Mouse (Mus musculus): ENCODE measurements around the gene Cdc42ep5. TPM values are rescaled to one million over a fixed set of nuclear protein-coding genes. Genes with fewer than 3 reads are reported as not detected.

Cdc42ep5 gene
- total RNA-seq, 1 experiment: 17.2 TPM

GRCm38 (mm10) chr7:4122076-4122768 lies 42.4 kb downstream of the Cdc42ep5 start:
- Histone ChIP-seq H3K4me1 (ENCODE audit: control insufficient read depth in 2 of 2, insufficient read depth in 2 of 2, low read length in 2 of 2, poor library complexity in 1 of 2) (peaks cover 7 to 43% of the 10 kb centered on the region in 2 experiments; a peak in 3 of 4 replicates), H3K9me3 (ENCODE audit: control insufficient read depth, insufficient read depth, low read depth, low read length) (no peaks in the 10 kb centered on the region), H3K4me3 (ENCODE audit: insufficient read depth in 1 of 2, low read depth in 1 of 2, low read length in 2 of 2, poor library complexity in 1 of 2, severe bottlenecking in 1 of 2) (peak overlapping the region; percentile 7 to 10; a peak in 2 of 4 replicates), H3K9ac (ENCODE audit: insufficient read depth, low read depth, low read length, poor library complexity, severe bottlenecking) (no peak overlapping the region; the same call in 1 of the 2 replicates), H3K36me3 (ENCODE audit: control insufficient read depth, insufficient read depth, low read length, poor library complexity, severe bottlenecking) (no peaks in the 10 kb centered on the region; the same call in 1 of the 2 replicates), H3K27ac (ENCODE audit: insufficient read depth, low read depth, low read length, poor library complexity, severe bottlenecking) (no peak overlapping the region)
- DNase-seq (ENCODE audit: low read depth, low spot score): no peak
- in situ Hi-C loops (cut with MboI; ENCODE audit: low sequenced_read_pairs in 2 of 2, unreplicated experiment in 2 of 2): no loop called here
- TF ChIP-seq MAFK (IDR thresholded peaks at IDR 0.05; ENCODE audit: insufficient read depth, low read depth, low read length) (no peak), ZNF384 (IDR thresholded peaks at IDR 0.05; ENCODE audit: low read depth, low read length) (no peak), ZC3H11A (IDR thresholded peaks at IDR 0.05; ENCODE audit: borderline replicate concordance, low read depth, low read length) (no peak), HCFC1 (IDR thresholded peaks at IDR 0.05; ENCODE audit: borderline replicate concordance, insufficient read depth, low read length) (no peak), CHD2 (IDR thresholded peaks at IDR 0.05; ENCODE audit: low read depth, low read length) (no peak)

GRCm38 (mm10) chr7:4119976-4120921 lies 44.4 kb downstream of the Cdc42ep5 start:
- no peaks in the 10 kb centered on the region for H3K36me3 ChIP-seq (ENCODE audit: control insufficient read depth, insufficient read depth, low read length, poor library complexity, severe bottlenecking)
- peaks cover 2 to 34% of the 10 kb centered on the region in 2 experiments; a peak in 3 of 4 replicates for H3K4me1 ChIP-seq (ENCODE audit: control insufficient read depth in 2 of 2, insufficient read depth in 2 of 2, low read length in 2 of 2, poor library complexity in 1 of 2)
- H3K9me3 ChIP-seq (ENCODE audit: control insufficient read depth, insufficient read depth, low read depth, low read length): no peaks in the 10 kb centered on the region
- H3K4me3 ChIP-seq (ENCODE audit: insufficient read depth in 1 of 2, low read depth in 1 of 2, low read length in 2 of 2, poor library complexity in 1 of 2, severe bottlenecking in 1 of 2): peak overlapping the region; percentile 79 to 88
- in situ Hi-C loops (cut with MboI; ENCODE audit: low sequenced_read_pairs in 2 of 2, unreplicated experiment in 2 of 2): no loop called here
- DNase-seq (ENCODE audit: low read depth, low spot score): no peak
- peak overlapping the region; percentile 82; the same call in 1 of the 2 replicates for H3K9ac ChIP-seq (ENCODE audit: insufficient read depth, low read depth, low read length, poor library complexity, severe bottlenecking)
- no peak for TF ChIP-seq MAFK (IDR thresholded peaks at IDR 0.05; ENCODE audit: insufficient read depth, low read depth, low read length)
- TF ChIP-seq ZC3H11A (IDR thresholded peaks at IDR 0.05; ENCODE audit: borderline replicate concordance, low read depth, low read length): no peak
- TF ChIP-seq HCFC1 (IDR thresholded peaks at IDR 0.05; ENCODE audit: borderline replicate concordance, insufficient read depth, low read length): no peak
- TF ChIP-seq CHD2 (IDR thresholded peaks at IDR 0.05; ENCODE audit: low read depth, low read length): no peak
- no peak for TF ChIP-seq ZNF384 (IDR thresholded peaks at IDR 0.05; ENCODE audit: low read depth, low read length)
- no peak overlapping the region for H3K27ac ChIP-seq (ENCODE audit: insufficient read depth, low read depth, low read length, poor library complexity, severe bottlenecking)

- TF ChIP-seq CHD2 (IDR thresholded peaks at IDR 0.05; ENCODE audit: low read depth, low read length) (no peak), ZC3H11A (IDR thresholded peaks at IDR 0.05; ENCODE audit: borderline replicate concordance, low read depth, low read length) (no peak), ZNF384 (IDR thresholded peaks at IDR 0.05; ENCODE audit: low read depth, low read length) (no peak), MAFK (IDR thresholded peaks at IDR 0.05; ENCODE audit: insufficient read depth, low read depth, low read length) (no peak), HCFC1 (IDR thresholded peaks at IDR 0.05; ENCODE audit: borderline replicate concordance, insufficient read depth, low read length) (no peak)
- Histone ChIP-seq H3K27ac (ENCODE audit: insufficient read depth, low read depth, low read length, poor library complexity, severe bottlenecking) (no peak within 1 kb of the TSS), H3K36me3 (ENCODE audit: control insufficient read depth, insufficient read depth, low read length, poor library complexity, severe bottlenecking) (no peaks in the 10 kb centered on the region), H3K4me3 (ENCODE audit: insufficient read depth in 1 of 2, low read depth in 1 of 2, low read length in 2 of 2, poor library complexity in 1 of 2, severe bottlenecking in 1 of 2) (peak within 1 kb of the TSS; percentile 79 to 88), H3K9ac (ENCODE audit: insufficient read depth, low read depth, low read length, poor library complexity, severe bottlenecking) (peak within 1 kb of the TSS; percentile 82), H3K4me1 (ENCODE audit: control insufficient read depth in 2 of 2, insufficient read depth in 2 of 2, low read length in 2 of 2, poor library complexity in 1 of 2) (peaks cover 0 to 31% of the 10 kb centered on the region in 2 experiments; a peak in 3 of 4 replicates), H3K9me3 (ENCODE audit: control insufficient read depth, insufficient read depth, low read depth, low read length) (no peaks in the 10 kb centered on the region)
- no peak for DNase-seq (ENCODE audit: low read depth, low spot score)
- in situ Hi-C loops (cut with MboI; ENCODE audit: low sequenced_read_pairs in 2 of 2, unreplicated experiment in 2 of 2): no loop called here
Observed at GRCm38 (mm10) chr7:4119344-4119902, 45.2 kb downstream of the Cdc42ep5 start, which contains the start of gene Ttyh1. Ttyh1 (plus strand) TSS chr7:4119408.

All from ES-E14 (cell line).